Mouse (Mus musculus): ENCODE data around the gene Agfg2.

DNA sequence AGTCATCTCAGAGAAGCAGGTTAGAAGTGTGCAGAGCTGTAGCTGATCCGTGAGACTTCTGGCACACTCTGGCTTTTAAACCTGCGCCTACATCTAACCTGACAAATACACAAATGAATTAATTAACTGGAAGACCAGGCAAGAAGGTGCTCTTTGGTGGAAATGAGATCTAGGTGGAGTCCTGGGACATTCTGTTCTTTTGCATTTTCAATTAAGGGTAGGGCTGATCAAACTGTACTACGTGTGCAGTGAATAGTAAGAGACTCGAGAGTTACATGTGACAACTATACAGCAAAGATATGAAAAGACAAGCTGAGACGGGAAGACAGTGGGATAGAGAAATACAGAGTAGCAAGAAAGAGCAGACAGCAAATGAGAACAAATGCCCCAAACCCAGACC lies 28.9 kb upstream of the Agfg2 start:
- TF ChIP-seq CTCF (IDR thresholded peaks at IDR 0.05; ENCODE audit: low read depth), result no peak
- no peak for TF ChIP-seq EP300 (IDR thresholded peaks at IDR 0.05; ENCODE audit: low read depth)
